Mouse (Mus musculus) frontal cortex, postnatal 25 days (tissue): Measurements from ENCODE around the gene Cep152.
A peak's percentile ranks its signal among the peaks of the same experiment; 100 is the strongest.

Source experiments
- DNase-seq, 2 experiments: peaks; one replicate each; pipeline ENCODE4 v3.0.0; 2022; ENCODE audit warnings: low spot score in 2 of 2

The Cep152 gene

GRCm38 (mm10) chr2:125626536-125626935 is 1.6 kb upstream of the Cep152 start:
- no peak for DNase-seq

- DNase-seq = no peak
Measured at GRCm38 (mm10) chr2:125624127-125624685, 707 bp downstream of the Cep152 start.

DNA sequence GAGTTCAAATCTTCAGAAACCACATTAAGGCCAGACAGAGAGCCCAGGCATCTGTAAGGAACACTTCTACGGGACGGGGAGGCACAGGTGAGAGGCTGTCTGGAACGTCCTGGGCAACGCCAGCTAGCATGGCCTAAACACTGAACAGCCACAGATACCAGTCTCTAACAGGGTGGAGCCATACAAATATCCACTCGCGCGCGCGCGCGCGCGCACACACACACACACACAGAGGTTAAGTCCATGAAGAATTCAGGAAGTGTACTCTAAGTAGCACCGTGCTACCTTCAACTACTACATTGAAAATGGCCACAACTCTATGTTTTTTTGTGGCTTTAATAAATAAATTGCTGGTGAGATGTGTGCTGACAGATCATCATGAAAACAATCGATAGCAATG is 1.7 kb downstream of the Cep152 start:
- no peak for DNase-seq

GRCm38 (mm10) chr2:125620213-125620907 is 4.6 kb downstream of the Cep152 start:
- no peak for DNase-seq

DNA sequence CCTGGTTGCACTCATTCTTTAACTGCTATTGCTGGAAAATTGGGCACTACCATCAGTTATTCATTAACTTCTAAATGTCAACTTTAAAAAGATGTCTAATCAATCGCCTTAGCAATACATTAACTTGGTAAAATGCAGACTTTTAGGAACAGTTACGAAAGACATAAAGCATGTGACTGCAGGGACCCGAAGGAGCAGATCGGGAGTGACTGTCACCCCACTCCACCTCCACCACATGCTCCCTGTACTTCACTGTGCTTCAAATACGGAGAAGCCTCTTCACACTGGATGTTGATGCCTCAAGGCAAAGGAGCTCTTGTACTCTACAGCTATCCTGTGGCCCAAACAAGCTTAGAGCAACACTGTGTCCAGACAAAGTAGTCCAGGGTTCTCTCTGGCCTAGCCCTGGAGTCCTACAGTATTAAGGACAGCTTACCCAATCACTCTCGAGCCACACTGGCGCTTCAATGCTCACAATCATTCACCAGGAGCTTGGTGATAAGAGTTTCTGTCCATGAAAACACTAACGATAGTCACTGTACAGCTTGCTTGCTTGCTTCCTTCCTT is 9.0 kb downstream of the Cep152 start:
- no peak for DNase-seq

DNA sequence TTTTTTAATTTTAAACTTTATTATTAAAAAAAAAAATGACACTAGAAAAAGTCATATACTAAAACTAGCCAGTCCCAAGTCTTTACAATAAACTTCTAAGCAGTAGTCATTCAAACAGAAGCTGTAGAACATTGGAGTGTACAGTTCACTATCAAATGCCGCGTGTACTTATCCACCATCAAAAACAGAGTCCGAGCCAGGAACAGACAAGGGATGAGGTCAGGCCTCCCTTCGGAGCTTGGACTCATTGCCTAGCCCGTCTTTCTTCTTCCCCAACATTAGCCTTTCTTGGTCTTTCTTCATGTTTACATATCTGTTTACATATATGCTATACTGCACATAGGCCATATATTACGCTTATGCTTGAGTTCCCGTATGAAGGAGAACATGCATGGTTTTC is 9.5 kb downstream of the Cep152 start:
- DNase-seq = no peak

- no peak for DNase-seq
Measured at GRCm38 (mm10) chr2:125606220-125606845, 18.6 kb downstream of the Cep152 start.

DNA sequence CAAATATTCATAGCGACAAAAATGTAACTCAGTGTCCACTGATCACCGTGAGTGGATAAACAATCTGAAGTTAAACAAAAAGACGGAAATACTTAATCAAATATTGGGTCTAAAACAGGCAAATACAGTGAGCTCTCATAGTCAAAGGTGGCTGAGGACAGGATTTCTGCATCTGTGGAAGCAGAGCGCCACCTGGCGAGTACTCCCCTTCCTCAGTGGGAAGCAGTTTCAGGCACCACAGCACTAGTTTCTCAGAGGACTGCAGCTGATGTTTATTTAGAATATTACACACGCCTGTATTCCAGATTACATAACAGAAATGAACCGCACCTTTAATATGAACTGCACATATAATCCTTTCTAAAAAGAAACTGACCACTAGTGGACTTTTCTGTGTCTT is 20.3 kb downstream of the Cep152 start:
- peak; percentile 60 to 61 for DNase-seq

GRCm38 (mm10) chr2:125602970-125603369 is 21.9 kb downstream of the Cep152 start:
- DNase-seq = no peak

DNA sequence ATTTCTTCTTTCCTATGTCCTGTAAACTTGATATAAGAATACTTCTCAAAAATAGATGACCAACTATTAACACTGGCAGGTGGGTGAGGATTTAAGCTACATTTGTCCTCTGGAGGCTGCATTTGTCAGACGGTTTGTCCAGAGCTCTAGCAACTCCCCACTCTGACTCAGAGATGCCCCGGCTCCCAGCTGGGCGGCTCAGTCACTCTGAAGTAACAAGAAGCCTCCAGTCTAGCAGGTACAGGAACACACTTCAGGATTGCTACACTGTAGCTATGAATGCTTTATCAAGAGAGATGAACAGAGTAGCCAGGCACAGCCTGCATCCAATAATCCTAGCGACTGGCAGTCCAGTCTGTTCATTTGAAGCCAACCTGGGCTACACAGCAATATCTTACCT is 26.0 kb downstream of the Cep152 start:
- no peak for DNase-seq

DNA sequence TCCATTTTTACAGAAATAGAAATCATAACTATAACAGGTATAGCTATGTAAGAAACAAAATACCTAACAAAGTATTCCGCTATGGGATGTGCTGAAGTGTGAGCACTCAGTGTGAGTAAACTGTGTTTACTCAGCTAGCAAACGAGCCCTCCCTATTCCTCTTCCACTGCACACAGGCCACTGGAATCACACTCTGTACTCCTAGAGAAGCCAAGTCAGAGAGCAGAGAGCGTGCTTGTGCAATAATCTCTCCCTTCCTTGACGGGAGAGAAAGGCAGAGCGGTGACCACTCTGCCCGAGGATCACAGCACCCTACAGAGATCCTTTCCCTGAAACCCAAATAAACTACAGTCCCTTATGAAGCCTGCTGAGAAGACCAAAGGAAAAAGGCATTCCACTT is 26.7 kb downstream of the Cep152 start:
- DNase-seq = no peak

- no peak for DNase-seq
Measured at GRCm38 (mm10) chr2:125594786-125595185, 30.1 kb downstream of the Cep152 start.

DNA sequence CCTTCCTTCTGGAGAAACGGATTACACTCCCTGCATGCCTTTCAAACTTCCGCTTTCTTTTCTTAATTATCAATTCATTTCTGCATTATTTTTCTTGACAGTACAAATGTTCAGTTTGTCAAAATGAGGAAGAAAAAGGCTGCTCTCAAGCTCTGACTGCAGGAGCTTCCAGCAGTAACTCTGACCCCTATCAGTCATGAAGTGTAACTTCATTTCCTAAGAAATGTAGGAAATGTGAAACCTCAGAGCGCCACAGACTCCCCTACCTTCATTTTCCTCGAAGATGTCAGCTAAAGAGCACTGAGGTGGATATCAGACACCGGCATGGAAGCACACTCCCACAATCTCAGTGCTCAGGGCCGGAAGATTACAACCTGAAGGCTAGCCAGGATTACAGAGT is 30.8 kb downstream of the Cep152 start:
- no peak for DNase-seq

GRCm38 (mm10) chr2:125591895-125592294 is 33.0 kb downstream of the Cep152 start:
- no peak for DNase-seq

GRCm38 (mm10) chr2:125589287-125589686 is 35.6 kb downstream of the Cep152 start:
- no peak for DNase-seq

DNA sequence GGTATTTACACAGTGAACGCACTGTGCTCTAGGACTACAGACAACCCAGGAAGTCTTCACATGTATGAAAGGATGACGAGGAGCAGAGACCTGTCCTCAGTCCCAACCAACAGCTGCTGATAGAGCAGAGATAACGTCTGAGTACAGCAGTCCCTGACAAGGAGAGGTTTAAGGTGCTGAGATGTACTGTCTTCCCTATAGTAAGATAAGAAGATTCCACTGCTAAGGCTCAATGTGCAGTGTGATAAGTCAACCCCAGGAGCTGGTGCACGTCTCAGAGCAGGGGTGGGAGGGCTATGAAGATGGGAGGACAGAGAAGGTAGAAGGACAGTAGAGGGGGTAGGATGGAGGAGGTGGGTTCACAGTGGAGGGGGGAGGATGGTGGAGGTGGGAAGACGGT is 43.8 kb downstream of the Cep152 start:
- no peak for DNase-seq

GRCm38 (mm10) chr2:125577670-125578069 is 47.2 kb downstream of the Cep152 start:
- DNase-seq = no peak

- DNase-seq = no peak
Measured at GRCm38 (mm10) chr2:125576498-125576897, 48.4 kb downstream of the Cep152 start.

DNA sequence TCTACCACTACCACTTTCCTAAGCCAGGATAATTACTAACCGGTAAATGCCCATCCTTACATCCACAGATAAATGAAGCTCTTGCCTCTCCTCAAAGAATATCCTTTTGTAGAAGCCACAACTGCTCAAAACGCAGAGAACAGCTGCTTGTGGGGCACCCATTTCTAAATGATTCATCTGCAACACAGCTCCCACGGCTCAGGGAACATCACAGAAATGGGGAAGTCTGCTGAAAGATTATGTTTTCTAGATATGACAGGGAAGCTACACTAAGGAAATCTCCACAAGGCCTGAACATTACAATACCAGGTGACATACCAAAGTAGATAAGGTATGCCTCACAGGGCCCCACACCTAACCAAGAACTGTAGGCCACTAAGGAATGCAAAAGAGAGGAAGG is 49.1 kb downstream of the Cep152 start:
- DNase-seq = no peak

GRCm38 (mm10) chr2:125563884-125564283 is 61.0 kb downstream of the Cep152 start:
- no peak for DNase-seq

DNA sequence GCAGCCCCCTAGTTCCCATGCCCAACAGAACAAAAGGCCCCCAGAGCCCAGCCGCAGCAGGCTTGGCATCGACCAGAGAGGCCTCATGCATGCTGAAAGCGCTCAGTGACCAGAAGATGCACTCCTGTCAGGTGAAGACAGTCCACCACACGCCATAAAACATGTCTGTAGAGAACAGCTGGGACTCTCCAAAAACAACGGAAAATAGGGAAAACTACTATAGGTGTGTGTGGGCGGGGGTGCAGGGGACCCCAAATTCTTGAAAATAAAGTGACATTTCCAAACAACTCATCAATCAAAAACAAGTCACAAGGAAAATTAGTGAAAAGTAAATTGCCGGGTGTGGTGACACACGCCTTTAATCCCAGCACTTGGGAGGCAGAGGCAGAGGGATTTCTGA is 62.5 kb downstream of the Cep152 start:
- DNase-seq = no peak

- no peak for DNase-seq
Measured at GRCm38 (mm10) chr2:125560037-125560436, 64.9 kb downstream of the Cep152 start.
